Mouse (Mus musculus) cerebellum, adult 9-11 months (tissue): ENCODE measurements around the gene Galns.

Experiments
- DNase-seq: peaks from one replicate; pipeline ENCODE4 v3.0.0; 2022

Gene Galns

DNA sequence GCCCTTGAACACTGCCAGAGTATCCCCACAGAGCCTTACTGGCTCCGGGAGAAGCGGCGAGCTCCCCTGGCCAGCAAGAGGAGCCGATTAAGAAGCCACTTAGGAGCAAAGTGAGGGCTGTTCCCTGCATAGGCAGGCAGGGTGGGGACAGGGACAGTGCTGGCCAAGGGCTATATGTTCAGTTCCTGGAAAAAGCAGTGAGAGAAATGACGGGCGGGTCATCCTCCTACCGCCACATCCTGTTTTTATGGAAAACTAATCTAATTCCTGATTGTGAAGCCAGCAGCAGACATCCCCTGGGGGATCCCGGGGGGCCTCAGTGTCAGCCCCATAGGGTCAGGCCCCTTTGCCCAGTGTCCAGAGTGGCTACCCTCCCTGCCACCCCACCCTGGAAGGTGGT, 80.0 kb downstream of the Galns start:
- DNase-seq = no peak

DNA sequence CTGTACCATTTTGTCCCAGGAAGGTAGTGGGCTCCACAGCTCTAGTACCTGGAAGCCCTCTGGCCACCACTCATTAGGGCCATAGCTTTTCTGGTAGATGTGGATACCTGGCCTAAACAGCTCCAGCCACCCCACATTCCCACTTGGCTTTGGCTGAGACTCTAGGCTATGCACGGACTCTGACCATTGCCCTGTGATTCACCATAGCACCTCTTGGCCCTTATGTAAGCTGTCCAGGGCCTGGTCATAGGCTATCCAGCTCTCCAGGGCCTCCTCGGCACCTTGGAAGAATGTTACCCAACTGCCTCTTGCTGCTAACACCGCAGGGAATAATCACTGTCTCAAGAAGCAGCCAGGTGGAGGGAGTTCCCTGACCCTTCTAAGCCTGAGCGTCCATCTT, 82.1 kb downstream of the Galns start:
- no peak for DNase-seq
